Mouse (Mus musculus) forebrain, embryonic 15.5 days (tissue): ENCODE measurements around the gene Ptchd4. TPM values are rescaled to one million over a fixed set of nuclear protein-coding genes. Genes with fewer than 3 reads are reported as not detected.

Experiments
- ATAC-seq: fragments of 200-750 bp; cut with Nextera tagmentation; replicated peaks from 2 replicates; pipeline ENCODE4 v1.8.0; 2017; ENCODE audit warnings: mild to moderate bottlenecking, moderate TSS enrichment, moderate library complexity
- H3K27ac ChIP-seq: fragments of 300-500 bp; sonication (generic); replicated peaks from 2 replicates; pipeline ENCODE4 v1.5.1; 2015; ENCODE audit warnings: mild to moderate bottlenecking, inconsistent platforms
- H3K27me3 ChIP-seq: fragments of 300-500 bp; sonication (generic); 2 replicates; pipeline ENCODE4 v1.6.1; 2015; ENCODE audit warnings: inconsistent platforms
- H3K36me3 ChIP-seq: fragments of 300-500 bp; sonication (generic); 2 replicates; pipeline ENCODE4 v1.6.1; 2015; ENCODE audit warnings: mild to moderate bottlenecking, inconsistent platforms
- H3K4me1 ChIP-seq: fragments of 300-500 bp; sonication (generic); 2 replicates; pipeline ENCODE4 v1.6.1; 2015; ENCODE audit warnings: inconsistent platforms
- H3K4me2 ChIP-seq: fragments of 300-500 bp; sonication (generic); replicated peaks from 2 replicates; pipeline ENCODE4 v1.6.1; 2015; ENCODE audit warnings: mild to moderate bottlenecking, inconsistent platforms
- H3K4me3 ChIP-seq: fragments of 300-500 bp; sonication (generic); 2 replicates; pipeline ENCODE4 v1.5.1; 2015; ENCODE audit warnings: mild to moderate bottlenecking, inconsistent platforms
- H3K9ac ChIP-seq: fragments of 300-500 bp; sonication (generic); replicated peaks from 2 replicates; pipeline ENCODE4 v1.6.1; 2015; ENCODE audit warnings: mild to moderate bottlenecking, inconsistent platforms
- H3K9me3 ChIP-seq: fragments of 300-500 bp; sonication (generic); 2 replicates; pipeline ENCODE4 v1.6.1; 2016; ENCODE audit warnings: inconsistent platforms
- WGBS: fragments of 180-500 bp; shearing (Covaris S2); methylation state at CpG from one replicate; pipeline ENCODE4 v1.1.7; 2015; ENCODE audit warnings: mixed read lengths; 5-methylcytosine and 5-hydroxymethylcytosine counted together
- polyA plus RNA-seq: library from polyadenylated mRNA; unstranded; fragments of >200 nt; fragmentation: Nextera tagmentation; extraction: Ambion mirVana; gene quantifications from 2 replicates; pipeline ENCODE4 v1.2.1, GENCODE M21; 2015

Gene Ptchd4
- polyA plus RNA-seq = 5.9 TPM in 2 replicates

GRCm38 (mm10) chr17:42315669-42316611 lies at the start of gene Ptchd4:
Gene Ptchd4, plus strand, starts transcription at chr17:42315947.
- Histone ChIP-seq H3K27ac (peak within 1 kb of the TSS; percentile 60), H3K4me2 (peak within 1 kb of the TSS; percentile 97), H3K4me1 (peaks cover 7% of the 10 kb centered on the region), H3K36me3 (no peaks in the 10 kb centered on the region), H3K27me3 (no peaks in the 10 kb centered on the region), H3K9ac (peak within 1 kb of the TSS; percentile 61), H3K9me3 (no peaks in the 10 kb centered on the region), H3K4me3 (peak within 1 kb of the TSS; percentile 62)
- WGBS = under 1% methylated on average over 45 of the region's 56 CpGs
- peak; percentile 90 for ATAC-seq

- H3K9ac ChIP-seq = no peak overlapping the region
- H3K4me3 ChIP-seq = no peak overlapping the region
- H3K36me3 ChIP-seq = no peaks in the 10 kb centered on the region
- H3K4me1 ChIP-seq = no peaks in the 10 kb centered on the region
- WGBS = 64% methylated on average over 2 of the region's 2 CpGs
- H3K4me2 ChIP-seq = no peak overlapping the region
- ATAC-seq = no peak
- no peaks in the 10 kb centered on the region for H3K27me3 ChIP-seq
- no peak overlapping the region for H3K27ac ChIP-seq
- H3K9me3 ChIP-seq = no peaks in the 10 kb centered on the region
Observed at GRCm38 (mm10) chr17:42276861-42277260, 38.9 kb upstream of the Ptchd4 start.

- H3K27me3 ChIP-seq = no peaks in the 10 kb centered on the region
- ATAC-seq = no peak
- no peak overlapping the region for H3K4me2 ChIP-seq
- no peaks in the 10 kb centered on the region for H3K4me1 ChIP-seq
- H3K9me3 ChIP-seq = no peaks in the 10 kb centered on the region
- H3K9ac ChIP-seq = no peak overlapping the region
- H3K4me3 ChIP-seq = no peak overlapping the region
- H3K27ac ChIP-seq = no peak overlapping the region
- WGBS = 47% methylated on average over 1 of the region's 1 CpGs
- H3K36me3 ChIP-seq = no peaks in the 10 kb centered on the region
Observed at GRCm38 (mm10) chr17:42284391-42284790, 31.4 kb upstream of the Ptchd4 start.

- no peak overlapping the region for H3K4me3 ChIP-seq
- H3K27ac ChIP-seq = no peak overlapping the region
- no peak overlapping the region for H3K4me2 ChIP-seq
- no peaks in the 10 kb centered on the region for H3K27me3 ChIP-seq
- WGBS = 67% methylated on average over 3 of the region's 3 CpGs
- H3K36me3 ChIP-seq = no peaks in the 10 kb centered on the region
- H3K9me3 ChIP-seq = no peaks in the 10 kb centered on the region
- H3K9ac ChIP-seq = no peak overlapping the region
- ATAC-seq = no peak
- no peaks in the 10 kb centered on the region for H3K4me1 ChIP-seq
Observed at GRCm38 (mm10) chr17:42286255-42286654, 29.5 kb upstream of the Ptchd4 start.

GRCm38 (mm10) chr17:42290341-42290740 lies 25.4 kb upstream of the Ptchd4 start:
- Histone ChIP-seq H3K4me2 (no peak overlapping the region), H3K9me3 (no peaks in the 10 kb centered on the region), H3K4me1 (no peaks in the 10 kb centered on the region), H3K4me3 (no peak overlapping the region), H3K27ac (no peak overlapping the region), H3K36me3 (no peaks in the 10 kb centered on the region), H3K27me3 (no peaks in the 10 kb centered on the region), H3K9ac (no peak overlapping the region)
- no peak for ATAC-seq

- no peaks in the 10 kb centered on the region for H3K9me3 ChIP-seq
- H3K4me1 ChIP-seq = no peaks in the 10 kb centered on the region
- H3K4me3 ChIP-seq = no peak overlapping the region
- H3K36me3 ChIP-seq = no peaks in the 10 kb centered on the region
- H3K27me3 ChIP-seq = no peaks in the 10 kb centered on the region
- H3K9ac ChIP-seq = no peak overlapping the region
- H3K4me2 ChIP-seq = no peak overlapping the region
- WGBS = 59% methylated on average over 5 of the region's 5 CpGs
- ATAC-seq = no peak
- no peak overlapping the region for H3K27ac ChIP-seq
Observed at GRCm38 (mm10) chr17:42291793-42292192, 24.0 kb upstream of the Ptchd4 start.

GRCm38 (mm10) chr17:42297986-42298385 lies 17.8 kb upstream of the Ptchd4 start:
- WGBS = 77% methylated on average over 4 of the region's 4 CpGs
- H3K36me3 ChIP-seq = no peaks in the 10 kb centered on the region
- H3K4me3 ChIP-seq = no peak overlapping the region
- no peak overlapping the region for H3K27ac ChIP-seq
- no peaks in the 10 kb centered on the region for H3K4me1 ChIP-seq
- no peak for ATAC-seq
- no peak overlapping the region for H3K9ac ChIP-seq
- no peak overlapping the region for H3K4me2 ChIP-seq
- H3K27me3 ChIP-seq = no peaks in the 10 kb centered on the region
- no peaks in the 10 kb centered on the region for H3K9me3 ChIP-seq

- no peaks in the 10 kb centered on the region for H3K9me3 ChIP-seq
- no peak overlapping the region for H3K27ac ChIP-seq
- ATAC-seq = no peak
- H3K4me2 ChIP-seq = no peak overlapping the region
- no peaks in the 10 kb centered on the region for H3K27me3 ChIP-seq
- 79% methylated on average over 3 of the region's 3 CpGs for WGBS
- no peak overlapping the region for H3K4me3 ChIP-seq
- H3K4me1 ChIP-seq = no peaks in the 10 kb centered on the region; the same call in 1 of the 2 replicates
- H3K9ac ChIP-seq = no peak overlapping the region
- H3K36me3 ChIP-seq = no peaks in the 10 kb centered on the region
Observed at GRCm38 (mm10) chr17:42299681-42300080, 16.1 kb upstream of the Ptchd4 start.

- no peaks in the 10 kb centered on the region for H3K9me3 ChIP-seq
- no peak overlapping the region for H3K4me3 ChIP-seq
- H3K36me3 ChIP-seq = no peaks in the 10 kb centered on the region
- no peak overlapping the region for H3K9ac ChIP-seq
- 0 out of 2 replicates have a peak, but pooled peaks have one; percentile 26 for ATAC-seq
- H3K27ac ChIP-seq = no peak overlapping the region
- H3K4me2 ChIP-seq = no peak overlapping the region
- 52% methylated on average over 4 of the region's 4 CpGs for WGBS
- no peaks in the 10 kb centered on the region for H3K27me3 ChIP-seq
- no peaks in the 10 kb centered on the region; the same call in 1 of the 2 replicates for H3K4me1 ChIP-seq
Observed at GRCm38 (mm10) chr17:42303062-42303577, 12.6 kb upstream of the Ptchd4 start.

GRCm38 (mm10) chr17:42304262-42304661 lies 11.5 kb upstream of the Ptchd4 start:
- no peaks in the 10 kb centered on the region for H3K9me3 ChIP-seq
- H3K4me3 ChIP-seq = no peak overlapping the region
- H3K4me1 ChIP-seq = no peaks in the 10 kb centered on the region; the same call in 1 of the 2 replicates
- no peaks in the 10 kb centered on the region for H3K27me3 ChIP-seq
- H3K27ac ChIP-seq = no peak overlapping the region
- H3K4me2 ChIP-seq = no peak overlapping the region
- H3K36me3 ChIP-seq = no peaks in the 10 kb centered on the region
- WGBS = 62% methylated on average over 4 of the region's 4 CpGs
- H3K9ac ChIP-seq = no peak overlapping the region
- ATAC-seq = no peak

- no peak for ATAC-seq
- H3K4me2 ChIP-seq = no peak overlapping the region
- H3K27ac ChIP-seq = no peak overlapping the region
- no peaks in the 10 kb centered on the region for H3K9me3 ChIP-seq
- no peak overlapping the region for H3K4me3 ChIP-seq
- no peaks in the 10 kb centered on the region for H3K36me3 ChIP-seq
- no peaks in the 10 kb centered on the region; the same call in 1 of the 2 replicates for H3K4me1 ChIP-seq
- no peaks in the 10 kb centered on the region for H3K27me3 ChIP-seq
- 68% methylated on average over 1 of the region's 1 CpGs for WGBS
- no peak overlapping the region for H3K9ac ChIP-seq
Observed at GRCm38 (mm10) chr17:42307001-42307400, 8.7 kb upstream of the Ptchd4 start.

GRCm38 (mm10) chr17:42310136-42310535 lies 5.6 kb upstream of the Ptchd4 start:
- Histone ChIP-seq H3K4me3 (no peak overlapping the region), H3K9me3 (no peaks in the 10 kb centered on the region), H3K27me3 (no peaks in the 10 kb centered on the region), H3K4me1 (no peaks in the 10 kb centered on the region), H3K27ac (no peak overlapping the region), H3K36me3 (no peaks in the 10 kb centered on the region), H3K4me2 (no peak overlapping the region), H3K9ac (no peak overlapping the region)
- ATAC-seq = no peak
